Mouse (Mus musculus): ENCODE results near the gene Rpp38. TPM values are rescaled to one million over a fixed set of nuclear protein-coding genes. Genes with fewer than 3 reads are reported as not detected.

The Rpp38 gene
- polyA plus RNA-seq, 1 experiment, result 11.3 TPM

GRCm38 (mm10) chr2:3333761-3334160 is 1.3 kb upstream of the Rpp38 start:
- TF ChIP-seq MYOG (IDR thresholded peaks at IDR 0.05; ENCODE audit: control insufficient read depth in 1 of 3, insufficient read depth in 1 of 3, insufficient read length in 2 of 3, low read depth in 2 of 3) (no peak), SRF (IDR thresholded peaks at IDR 0.05; ENCODE audit: control insufficient read depth, insufficient read length, low read depth) (no peak), USF1 (IDR thresholded peaks at IDR 0.05; ENCODE audit: low read depth) (no peak), TCF3 (IDR thresholded peaks at IDR 0.05; ENCODE audit: insufficient read length, low read depth) (no peak), MAX (IDR thresholded peaks at IDR 0.05; ENCODE audit: low read depth) (no peak), TCF12 (IDR thresholded peaks at IDR 0.05; ENCODE audit: insufficient read depth, poor library complexity, severe bottlenecking) (no peak), POLR2AphosphoS2 (IDR thresholded peaks at IDR 0.05; ENCODE audit: insufficient read length, low read depth) (no peak), POLR2A (IDR thresholded peaks at IDR 0.05; ENCODE audit: insufficient read length, low read depth) (no peak), E2F4 (IDR thresholded peaks at IDR 0.05; ENCODE audit: insufficient read depth) (no peak), MYOD1 (IDR thresholded peaks at IDR 0.05; ENCODE audit: control insufficient read depth in 1 of 3, insufficient read length in 2 of 3, low read depth in 2 of 3) (no peak), CEBPB (IDR thresholded peaks at IDR 0.05; ENCODE audit: insufficient read depth, poor library complexity, severe bottlenecking) (no peak), REST (IDR thresholded peaks at IDR 0.05; ENCODE audit: insufficient read depth, insufficient read length) (no peak)
- Histone ChIP-seq H3K79me2 (ENCODE audit: control insufficient read depth, insufficient read depth) (peaks cover 26% of the 10 kb centered on the region), H3K36me3 (ENCODE audit: control insufficient read depth, insufficient read depth) (peaks cover 15% of the 10 kb centered on the region), H3K4me3 (peak overlapping the region; percentile 65), H3K4me2 (ENCODE audit: low read depth) (no peak overlapping the region), H3K27me3 (ENCODE audit: control insufficient read depth, insufficient read depth, insufficient read length) (peaks cover 14% of the 10 kb centered on the region), H3ac (ENCODE audit: control insufficient read depth, insufficient read length) (no peak overlapping the region)

- Histone ChIP-seq H3K27me3 (ENCODE audit: control insufficient read depth, insufficient read depth, insufficient read length) (peaks cover 8% of the 10 kb centered on the region), H3K79me2 (ENCODE audit: control insufficient read depth, insufficient read depth) (peaks cover 26% of the 10 kb centered on the region), H3K4me2 (ENCODE audit: low read depth) (peak overlapping the region; percentile 78), H3ac (ENCODE audit: control insufficient read depth, insufficient read length) (peak overlapping the region; percentile 65), H3K4me3 (peak overlapping the region; percentile 65), H3K36me3 (ENCODE audit: control insufficient read depth, insufficient read depth) (peaks cover 25% of the 10 kb centered on the region)
- TF ChIP-seq USF1 (IDR thresholded peaks at IDR 0.05; ENCODE audit: low read depth), result no peak
- TF ChIP-seq MYOG (IDR thresholded peaks at IDR 0.05; ENCODE audit: control insufficient read depth in 1 of 3, insufficient read depth in 1 of 3, insufficient read length in 2 of 3, low read depth in 2 of 3), result no peak
- no peak for TF ChIP-seq SRF (IDR thresholded peaks at IDR 0.05; ENCODE audit: control insufficient read depth, insufficient read length, low read depth)
- TF ChIP-seq POLR2AphosphoS2 (IDR thresholded peaks at IDR 0.05; ENCODE audit: insufficient read length, low read depth), result no peak
- TF ChIP-seq MAX (IDR thresholded peaks at IDR 0.05; ENCODE audit: low read depth), result no peak
- no peak for TF ChIP-seq TCF12 (IDR thresholded peaks at IDR 0.05; ENCODE audit: insufficient read depth, poor library complexity, severe bottlenecking)
- TF ChIP-seq E2F4 (IDR thresholded peaks at IDR 0.05; ENCODE audit: insufficient read depth), result no peak
- TF ChIP-seq TCF3 (IDR thresholded peaks at IDR 0.05; ENCODE audit: insufficient read length, low read depth), result no peak
- TF ChIP-seq MYOD1 (IDR thresholded peaks at IDR 0.05; ENCODE audit: control insufficient read depth in 1 of 3, insufficient read length in 2 of 3, low read depth in 2 of 3), result no peak
- TF ChIP-seq REST (IDR thresholded peaks at IDR 0.05; ENCODE audit: insufficient read depth, insufficient read length), result no peak
- no peak for TF ChIP-seq POLR2A (IDR thresholded peaks at IDR 0.05; ENCODE audit: insufficient read length, low read depth)
- TF ChIP-seq CEBPB (IDR thresholded peaks at IDR 0.05; ENCODE audit: insufficient read depth, poor library complexity, severe bottlenecking), result no peak
Measured at GRCm38 (mm10) chr2:3332056-3332455, 387 bp downstream of the Rpp38 start.

GRCm38 (mm10) chr2:3331071-3331703 is 1.3 kb downstream of the Rpp38 start:
- Histone ChIP-seq H3K36me3 (ENCODE audit: control insufficient read depth, insufficient read depth) (peaks cover 30% of the 10 kb centered on the region), H3K4me3 (peak overlapping the region; percentile 65), H3K79me2 (ENCODE audit: control insufficient read depth, insufficient read depth) (peaks cover 26% of the 10 kb centered on the region)

GRCm38 (mm10) chr2:3327351-3327750 is 5.1 kb downstream of the Rpp38 start:
- TF ChIP-seq POLR2AphosphoS2 (IDR thresholded peaks at IDR 0.05; ENCODE audit: insufficient read length, low read depth), result no peak
- H3K27me3 ChIP-seq (ENCODE audit: control insufficient read depth, insufficient read depth, insufficient read length), result no peaks in the 10 kb centered on the region
- peaks cover 62% of the 10 kb centered on the region for H3K36me3 ChIP-seq (ENCODE audit: control insufficient read depth, insufficient read depth)

More at GRCm38 (mm10) chr2:3331071-3331703, 1.3 kb downstream of the Rpp38 start:
- TF ChIP-seq MYOD1 (IDR thresholded peaks at IDR 0.05; ENCODE audit: control insufficient read depth in 1 of 3, insufficient read length in 2 of 3, low read depth in 2 of 3) (peak in 2 of 3 experiments; percentile 41 to 49), TCF3 (IDR thresholded peaks at IDR 0.05; ENCODE audit: insufficient read length, low read depth) (no peak), POLR2AphosphoS2 (IDR thresholded peaks at IDR 0.05; ENCODE audit: insufficient read length, low read depth) (peak; percentile 51), TCF12 (IDR thresholded peaks at IDR 0.05; ENCODE audit: insufficient read depth, poor library complexity, severe bottlenecking) (peak; percentile 11), E2F4 (IDR thresholded peaks at IDR 0.05; ENCODE audit: insufficient read depth) (no peak), SRF (IDR thresholded peaks at IDR 0.05; ENCODE audit: control insufficient read depth, insufficient read length, low read depth) (no peak), MYOG (IDR thresholded peaks at IDR 0.05; ENCODE audit: control insufficient read depth in 1 of 3, insufficient read depth in 1 of 3, insufficient read length in 2 of 3, low read depth in 2 of 3) (peak in 1 of 3 experiments; percentile 62)
- Histone ChIP-seq H3ac (ENCODE audit: control insufficient read depth, insufficient read length) (peak overlapping the region; percentile 65), H3K27me3 (ENCODE audit: control insufficient read depth, insufficient read depth, insufficient read length) (peaks cover 6% of the 10 kb centered on the region), H3K4me2 (ENCODE audit: low read depth) (peak overlapping the region; percentile 78)

GRCm38 (mm10) chr2:3326547-3326946 is 5.9 kb downstream of the Rpp38 start:
- Histone ChIP-seq H3K27me3 (ENCODE audit: control insufficient read depth, insufficient read depth, insufficient read length) (no peaks in the 10 kb centered on the region), H3K36me3 (ENCODE audit: control insufficient read depth, insufficient read depth) (peaks cover 62% of the 10 kb centered on the region), H3K79me2 (ENCODE audit: control insufficient read depth, insufficient read depth) (peaks cover 19% of the 10 kb centered on the region), H3K4me2 (ENCODE audit: low read depth) (no peak overlapping the region), H3ac (ENCODE audit: control insufficient read depth, insufficient read length) (no peak overlapping the region), H3K4me3 (no peak overlapping the region)
- peak in 1 of 3 experiments; percentile 31 for TF ChIP-seq MYOG (IDR thresholded peaks at IDR 0.05; ENCODE audit: control insufficient read depth in 1 of 3, insufficient read depth in 1 of 3, insufficient read length in 2 of 3, low read depth in 2 of 3)
- no peak for TF ChIP-seq POLR2AphosphoS2 (IDR thresholded peaks at IDR 0.05; ENCODE audit: insufficient read length, low read depth)

More at GRCm38 (mm10) chr2:3327351-3327750, 5.1 kb downstream of the Rpp38 start:
- no peak overlapping the region for H3K4me3 ChIP-seq
- H3K4me2 ChIP-seq (ENCODE audit: low read depth), result no peak overlapping the region
- no peak overlapping the region for H3ac ChIP-seq (ENCODE audit: control insufficient read depth, insufficient read length)
- H3K79me2 ChIP-seq (ENCODE audit: control insufficient read depth, insufficient read depth), result peaks cover 26% of the 10 kb centered on the region

Data from myocyte (in vitro differentiated cells).